Mouse (Mus musculus) liver, postnatal 0 days (tissue): ENCODE results near the gene Tnfrsf21.

Source experiments
- CTCF ChIP-seq: sonication (generic); IDR thresholded peaks from 2 replicates; pipeline ENCODE4 v1.5.1; 2016; ENCODE audit warnings: antibody characterized with exemption, low read depth
- EP300 ChIP-seq: IDR thresholded peaks from 2 replicates; pipeline ENCODE4 v1.6.1; 2016; ENCODE audit warnings: antibody characterized with exemption, low read depth, mild to moderate bottlenecking

GRCm38 (mm10) chr17:42968174-42968573, 48.2 kb upstream of the Tnfrsf21 start:
- TF ChIP-seq CTCF (no peak), EP300 (no peak)
